Mouse (Mus musculus): ENCODE data around the gene Mrpl51. TPM values are rescaled to one million over a fixed set of nuclear protein-coding genes. Genes with fewer than 3 reads are reported as not detected.
"Not testable (repeated sequence)": the region's sequence is repeated elsewhere in the genome, so short reads cannot be mapped to it uniquely, and the experiment has no call there.

Mrpl51 gene
- total RNA-seq, 2 experiments from 2014 or later, result 212 to 225 TPM

DNA sequence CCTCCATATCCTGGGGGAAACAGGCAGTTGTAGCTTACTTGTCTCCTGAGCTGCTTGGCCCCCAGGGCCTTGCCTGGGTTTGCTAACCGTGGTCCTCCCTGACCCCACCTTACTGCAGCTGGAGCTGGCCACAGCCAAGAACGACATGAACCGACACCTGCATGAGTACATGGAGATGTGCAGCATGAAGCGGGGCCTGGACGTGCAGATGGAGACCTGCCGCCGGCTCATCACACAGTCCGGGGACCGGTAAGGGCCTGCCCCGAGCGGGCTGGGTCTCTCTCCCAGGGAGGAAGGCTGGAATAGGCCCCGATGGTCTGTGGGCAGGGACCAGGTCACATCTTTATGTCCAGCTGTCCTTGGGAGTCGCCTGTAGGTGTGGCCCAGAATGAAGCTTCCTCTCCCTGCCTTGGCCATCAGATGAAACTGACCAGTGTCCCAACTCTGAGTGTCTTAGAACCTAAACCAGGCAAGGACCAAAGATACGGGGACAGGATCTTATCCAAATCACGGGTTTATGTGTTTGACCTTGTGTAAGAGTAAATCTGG is 32.6 kb upstream of the Mrpl51 start:
- intact Hi-C loops (cut with DNase I), result no loop called here
- DNase-seq, result peak in 1 of 2 experiments; percentile 17

DNA sequence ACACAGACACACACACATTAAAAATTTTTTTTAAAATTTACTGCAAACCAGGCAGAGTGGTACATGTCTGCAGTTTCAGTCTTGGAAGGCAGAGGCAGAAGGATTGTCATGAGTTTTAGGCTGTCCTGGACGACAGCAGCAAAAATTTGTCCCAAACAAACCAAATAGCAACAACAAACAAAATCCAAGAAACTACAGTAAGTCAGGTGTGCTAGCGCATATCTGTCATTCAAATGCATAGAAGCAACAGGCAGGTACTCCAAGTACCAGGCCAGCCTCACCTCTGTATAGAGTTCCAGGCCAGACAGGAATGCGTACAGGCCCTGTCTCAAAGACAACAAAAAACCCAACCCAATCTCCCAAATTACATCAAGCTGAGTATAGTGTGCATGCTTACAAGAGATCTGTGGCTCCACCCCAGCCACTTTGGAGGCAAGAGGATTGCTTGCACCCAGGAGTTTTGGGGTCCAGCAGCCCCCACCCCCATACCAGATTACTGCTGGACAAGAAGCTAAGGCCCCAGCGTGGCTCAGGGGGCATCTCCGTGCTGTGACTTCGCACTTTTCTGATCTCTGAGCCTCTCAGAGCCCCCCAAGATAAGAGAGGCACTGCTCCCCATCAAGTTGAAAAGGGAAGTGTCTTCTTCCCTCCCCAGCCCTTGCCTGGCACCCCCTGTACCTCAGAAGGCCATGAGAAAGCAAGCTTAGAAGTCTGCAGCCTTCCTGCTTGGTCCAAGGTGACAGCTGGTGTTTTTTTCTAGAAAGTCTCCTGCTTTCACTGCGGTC is 31.6 kb upstream of the Mrpl51 start:
- intact Hi-C loops (cut with DNase I), result no loop called here
- DNase-seq, result no peak

GRCm38 (mm10) chr6:125160558-125160853 is 31.1 kb upstream of the Mrpl51 start:
- DNase-seq, result no peak
- intact Hi-C loops (cut with DNase I), result no loop called here

GRCm38 (mm10) chr6:125160854-125161760 is 30.5 kb upstream of the Mrpl51 start:
- DNase-seq, result peak; percentile 68 to 70
- intact Hi-C loops (cut with DNase I), result no loop called here

- intact Hi-C loops (cut with DNase I), result not testable (repeated sequence)
- peak in 1 of 2 experiments; percentile 45 for DNase-seq
Measured at GRCm38 (mm10) chr6:125161971-125162370, 29.6 kb upstream of the Mrpl51 start.

DNA sequence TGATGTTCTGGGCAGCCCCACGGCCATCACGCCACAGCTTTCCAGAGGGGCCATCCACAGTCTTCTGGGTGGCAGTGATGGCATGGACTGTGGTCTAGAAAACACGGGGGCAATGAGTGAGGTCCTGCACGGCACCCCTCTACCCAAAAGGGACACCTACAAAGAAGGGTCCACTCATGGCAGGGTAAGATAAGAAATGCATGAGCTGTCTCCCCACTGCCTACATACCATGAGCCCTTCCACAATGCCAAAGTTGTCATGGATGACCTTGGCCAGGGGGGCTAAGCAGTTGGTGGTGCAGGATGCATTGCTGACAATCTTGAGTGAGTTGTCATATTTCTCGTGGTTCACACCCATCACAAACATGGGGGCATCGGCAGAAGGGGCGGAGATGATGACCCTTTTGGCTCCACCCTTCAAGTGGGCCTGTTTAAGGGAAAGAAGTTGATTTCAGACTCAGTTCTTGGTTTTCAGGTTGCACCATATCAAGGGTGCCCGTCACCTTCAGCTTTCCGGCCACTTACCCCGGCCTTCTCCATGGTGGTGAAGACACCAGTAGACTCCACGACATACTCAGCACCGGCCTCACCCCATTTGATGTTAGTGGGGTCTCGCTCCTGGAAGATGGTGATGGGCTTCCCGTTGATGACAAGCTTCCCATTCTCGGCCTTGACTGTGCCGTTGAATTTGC is 28.8 kb upstream of the Mrpl51 start:
- DNase-seq; intact Hi-C loops (cut with DNase I): not testable (repeated sequence)

DNA sequence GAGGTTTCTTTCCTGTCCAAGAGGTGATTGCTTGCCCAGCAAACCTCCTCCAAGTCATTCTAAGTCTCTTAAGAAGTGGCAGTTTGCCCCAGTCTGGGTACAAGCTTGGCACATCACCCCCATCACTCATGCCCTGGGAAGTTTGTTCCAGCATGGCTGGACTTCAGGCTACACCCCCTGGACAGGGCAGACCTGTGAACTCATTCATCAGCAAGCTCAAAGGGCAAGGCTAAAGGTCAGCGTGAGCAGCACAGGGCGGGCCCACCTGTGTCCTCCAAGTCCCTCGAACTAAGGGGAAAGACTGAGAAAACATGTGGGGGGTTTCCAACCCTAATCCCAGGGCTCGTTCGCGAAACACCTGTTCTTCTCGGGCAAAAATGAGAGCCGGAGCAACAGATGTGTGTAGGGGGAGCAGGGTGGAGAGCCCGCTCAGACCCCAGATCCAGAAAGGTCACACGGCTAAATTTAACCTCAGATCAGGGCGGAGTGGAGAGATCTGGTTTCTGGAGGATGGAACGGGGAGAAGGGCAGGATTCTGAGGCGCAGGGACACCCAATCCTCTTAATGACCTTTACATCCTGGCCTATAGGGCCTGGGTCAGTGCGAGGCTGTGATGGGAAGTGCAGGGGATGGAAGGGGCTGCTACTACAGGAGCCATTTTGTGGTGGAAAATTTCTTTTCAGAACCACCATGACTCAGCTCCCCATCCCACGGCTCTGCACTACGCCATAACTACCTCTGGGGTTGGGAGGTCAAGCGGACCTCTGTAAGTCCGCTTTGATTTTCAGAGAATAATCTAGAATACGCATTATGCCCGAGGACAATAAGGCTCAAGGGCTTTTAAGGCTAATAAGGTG is 27.6 kb upstream of the Mrpl51 start:
- intact Hi-C loops (cut with DNase I), result no loop called here
- peak; percentile 49 to 63 for DNase-seq

- intact Hi-C loops (cut with DNase I), result no loop called here
- peak; percentile 35 to 62 for DNase-seq
Measured at GRCm38 (mm10) chr6:125164672-125165327, 26.8 kb upstream of the Mrpl51 start.

DNA sequence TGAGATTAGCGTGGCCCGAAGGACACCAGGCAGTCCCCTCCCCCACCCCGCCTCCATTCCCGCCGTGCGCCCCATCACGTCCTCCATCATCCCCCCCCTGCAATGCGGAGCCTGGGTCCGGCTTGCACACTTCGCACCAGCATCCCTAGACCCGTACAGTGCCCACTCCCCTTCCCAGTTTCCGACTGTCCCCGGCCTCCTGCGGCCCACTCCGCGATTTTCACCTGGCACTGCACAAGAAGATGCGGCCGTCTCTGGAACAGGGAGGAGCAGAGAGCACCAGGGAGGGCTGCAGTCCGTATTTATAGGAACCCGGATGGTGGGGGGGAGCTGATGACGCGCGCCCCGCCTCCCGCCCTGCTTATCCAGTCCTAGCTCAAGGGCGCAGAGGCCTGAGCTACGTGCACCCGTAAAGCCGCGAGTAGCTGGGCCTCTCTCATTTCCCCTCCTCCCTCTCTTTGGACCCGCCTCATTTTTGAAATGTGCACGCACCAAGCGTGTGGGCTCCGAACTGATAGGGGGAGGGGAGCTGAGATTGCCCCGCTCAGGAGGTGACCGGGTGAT is 26.2 kb upstream of the Mrpl51 start:
- DNase-seq, result peak; percentile 94 to 96
- intact Hi-C loops (cut with DNase I), result no loop called here

DNA sequence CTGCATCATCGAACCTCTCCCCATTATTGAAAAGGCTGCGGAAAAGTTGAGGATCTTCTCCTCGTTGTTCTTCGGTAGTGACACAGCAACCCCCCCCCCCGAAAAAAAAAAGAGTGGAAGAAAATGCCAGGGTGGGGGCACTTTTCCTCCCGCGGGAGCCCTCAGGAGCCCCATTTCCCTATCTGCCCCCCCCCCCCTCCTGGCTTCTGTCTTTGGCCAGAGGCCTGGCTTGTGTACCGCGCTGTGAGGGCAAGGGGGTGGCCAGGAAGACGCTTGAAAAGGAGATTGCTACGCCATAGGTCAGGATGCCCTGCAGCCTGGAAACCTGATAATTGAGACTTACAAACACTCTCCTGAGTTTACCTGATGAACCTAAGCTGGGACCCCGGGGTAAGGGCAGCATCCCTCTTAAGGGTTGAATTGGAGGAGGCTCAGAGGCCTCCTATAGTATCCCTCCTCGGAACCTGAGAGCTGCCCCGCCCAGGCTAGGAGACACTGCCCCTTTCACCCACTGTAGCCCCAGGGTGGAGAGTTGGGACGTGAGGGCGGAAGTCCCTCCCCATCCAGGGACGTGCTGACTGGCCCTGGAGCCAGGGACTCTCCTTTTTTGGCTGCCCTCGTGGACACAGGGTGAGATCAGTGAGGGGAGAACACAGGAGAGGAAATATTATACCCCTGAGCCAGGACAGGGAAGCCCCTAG is 25.4 kb upstream of the Mrpl51 start, which contains the start of gene Gapdh:
TSS of gene Gapdh (minus strand) at position 417 of the 701 bp plus-strand sequence.
- DNase-seq, result peak; percentile 85 to 92
- intact Hi-C loops (cut with DNase I), result no loop called here

- DNase-seq, result peak; percentile 70
- intact Hi-C loops (cut with DNase I), result no loop called here
Measured at GRCm38 (mm10) chr6:125166861-125167650, 24.5 kb upstream of the Mrpl51 start.

DNA sequence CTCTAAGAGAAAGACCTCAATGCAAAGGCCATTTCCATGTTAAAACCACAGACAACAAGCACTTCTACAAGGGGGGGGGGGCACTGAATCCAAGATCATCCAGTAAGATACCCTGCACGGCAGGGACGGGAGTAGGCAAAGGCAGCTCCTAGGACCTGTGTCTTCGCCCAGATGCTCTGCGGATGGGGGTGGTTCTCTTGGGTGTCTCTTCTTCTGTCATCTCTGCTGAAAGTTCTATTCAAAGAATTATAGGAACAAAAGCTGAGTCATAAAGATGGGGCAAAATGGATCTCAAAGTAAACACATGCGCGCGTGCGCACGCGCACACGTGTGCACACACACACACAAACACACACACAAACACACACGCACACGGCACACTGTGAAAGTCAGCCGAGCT is 23.5 kb upstream of the Mrpl51 start:
- DNase-seq, result no peak
- intact Hi-C loops (cut with DNase I), result no loop called here

GRCm38 (mm10) chr6:125170194-125170593 is 21.4 kb upstream of the Mrpl51 start:
- no peak for DNase-seq
- intact Hi-C loops (cut with DNase I), result loop anchor here (2.0 kb wide), 1 partner anchor 17 kb away; no protein-coding TSS in a partner anchor

DNA sequence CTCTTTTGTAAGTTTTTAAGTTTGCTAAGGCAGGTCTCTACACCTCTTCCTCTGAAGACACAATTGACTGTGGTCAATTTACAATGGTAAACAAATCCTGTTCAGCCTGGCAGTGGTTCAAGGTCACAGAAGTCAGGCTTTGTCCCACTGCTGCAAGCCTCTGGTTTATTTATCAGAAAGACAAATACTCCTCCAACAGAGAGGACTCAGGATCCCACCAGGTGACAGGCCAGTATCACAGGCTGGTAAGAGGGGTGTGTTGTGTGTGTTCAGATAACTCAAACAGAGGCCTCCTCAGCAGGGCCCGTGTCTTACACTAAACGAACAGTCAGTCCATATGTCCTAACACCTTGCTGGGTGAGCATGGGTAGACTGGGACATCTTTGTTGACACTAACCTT is 19.1 kb upstream of the Mrpl51 start:
- intact Hi-C loops (cut with DNase I), result no loop called here
- no peak for DNase-seq

- DNase-seq, result no peak
- intact Hi-C loops (cut with DNase I), result no loop called here
Measured at GRCm38 (mm10) chr6:125173256-125173655, 18.3 kb upstream of the Mrpl51 start.

DNA sequence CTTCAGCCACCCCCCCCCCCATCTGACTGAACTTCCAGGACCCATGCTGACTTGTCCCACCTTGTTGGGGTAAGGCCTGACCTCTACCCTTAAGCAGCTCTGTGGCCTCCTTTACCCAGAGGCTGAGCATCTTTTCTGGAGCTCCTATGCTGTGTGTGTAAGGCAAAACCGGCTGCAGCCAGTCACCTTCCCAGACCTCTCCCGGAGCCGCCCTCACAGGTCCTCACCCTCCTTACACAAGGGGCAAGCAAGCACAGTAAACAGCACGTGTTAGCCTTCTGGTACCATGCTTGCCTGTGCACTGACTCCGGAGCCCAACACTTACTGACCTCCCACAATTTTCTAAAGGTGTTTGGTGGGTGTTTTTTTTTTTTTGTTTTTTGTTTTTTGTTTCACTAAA is 16.1 kb upstream of the Mrpl51 start:
- intact Hi-C loops (cut with DNase I), result no loop called here
- DNase-seq, result no peak

GRCm38 (mm10) chr6:125179601-125180000 is 12.0 kb upstream of the Mrpl51 start:
- intact Hi-C loops (cut with DNase I), result no loop called here
- no peak for DNase-seq
